Mouse (Mus musculus) central nervous system, embryonic 11.5 days (tissue): Measurements from ENCODE around the gene Rnf135. TPM values are rescaled to one million over a fixed set of nuclear protein-coding genes. Genes with fewer than 3 reads are reported as not detected.

Experiments
- polyA plus RNA-seq: library from polyadenylated mRNA; depleted of rRNA; stranded (reverse); fragments of >200 nt; gene quantifications from 2 replicates; pipeline ENCODE4 v1.2.3, GENCODE M21; 2012; rRNA removed

Rnf135 gene
- 2.1 and 2.9 TPM in 2 replicates for polyA plus RNA-seq

GRCm38 (mm10) chr11:80183705-80184255 is at the start of gene Rnf135:
Gene Rnf135, plus strand, starts transcription at chr11:80183851.

DNA sequence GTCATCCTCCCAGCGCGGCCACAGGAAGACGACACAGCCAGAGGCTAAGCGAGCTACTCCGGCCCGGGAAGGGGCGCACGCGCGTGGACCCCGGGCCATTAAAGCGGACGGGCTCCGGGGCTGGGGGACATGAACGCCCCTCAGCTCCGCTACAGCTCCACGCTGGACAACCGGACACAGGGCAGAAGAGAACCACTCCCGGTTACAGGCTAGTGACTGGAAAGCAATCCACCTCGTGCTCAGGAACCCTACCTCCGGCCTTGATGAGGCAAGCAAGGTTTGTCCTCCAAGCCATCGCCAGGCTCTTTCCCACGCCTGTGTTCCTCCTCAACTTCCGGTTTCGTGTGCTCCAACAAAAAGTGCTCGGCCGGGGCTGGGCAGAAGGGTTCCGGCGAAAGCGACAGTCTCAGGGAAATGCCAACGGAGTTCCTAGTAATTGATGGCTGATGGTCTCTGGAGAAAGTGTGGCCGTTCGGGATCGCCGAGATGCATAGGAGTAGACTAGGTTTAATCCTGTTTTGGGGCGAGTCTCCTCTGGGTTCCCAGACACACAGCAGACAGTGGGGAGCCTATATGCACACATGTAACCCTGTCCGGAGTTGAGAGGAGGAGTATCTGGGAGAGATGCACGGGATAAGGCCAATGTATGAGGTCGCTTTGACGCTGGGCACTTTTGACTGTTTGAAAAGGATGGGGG is 41.7 kb upstream of the Rnf135 start, which contains the start of gene Tefm:
Gene Tefm, minus strand, starts transcription at position 351 of the 697 bp plus-strand sequence.

DNA sequence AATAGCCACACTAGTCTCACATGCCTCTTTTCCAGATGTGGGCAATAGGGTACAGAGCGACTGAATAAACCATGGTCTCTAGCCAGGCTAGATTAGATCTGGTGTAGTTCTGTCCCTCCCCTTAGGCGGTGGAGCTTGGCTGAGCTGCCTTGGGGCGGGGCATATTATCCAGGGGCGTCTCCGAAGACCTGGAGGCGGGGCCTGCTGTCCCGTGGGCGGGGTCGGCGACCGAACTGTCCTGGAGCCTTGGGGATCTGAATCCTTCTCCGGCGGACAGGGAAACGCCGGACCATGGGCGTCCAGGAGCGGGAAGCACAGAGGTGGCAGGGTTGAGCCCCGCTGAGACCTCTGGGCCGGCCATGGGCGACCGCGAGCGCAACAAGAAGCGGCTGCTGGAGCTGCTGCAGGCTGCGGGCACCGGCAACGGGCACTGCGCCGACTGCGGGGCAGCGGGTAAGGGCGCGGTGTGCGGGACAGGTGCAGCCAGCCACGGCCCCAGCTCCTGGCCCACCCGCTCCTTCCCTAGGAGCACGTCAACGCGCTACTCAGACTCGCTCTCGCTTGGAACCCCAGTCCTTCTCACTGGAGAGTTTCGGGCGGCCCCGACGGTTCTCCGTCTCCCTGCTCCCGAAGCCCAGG is 29.7 kb upstream of the Rnf135 start, which contains the start of gene Adap2:
Gene Adap2, plus strand, starts transcription at position 249 of the 639 bp plus-strand sequence.

DNA sequence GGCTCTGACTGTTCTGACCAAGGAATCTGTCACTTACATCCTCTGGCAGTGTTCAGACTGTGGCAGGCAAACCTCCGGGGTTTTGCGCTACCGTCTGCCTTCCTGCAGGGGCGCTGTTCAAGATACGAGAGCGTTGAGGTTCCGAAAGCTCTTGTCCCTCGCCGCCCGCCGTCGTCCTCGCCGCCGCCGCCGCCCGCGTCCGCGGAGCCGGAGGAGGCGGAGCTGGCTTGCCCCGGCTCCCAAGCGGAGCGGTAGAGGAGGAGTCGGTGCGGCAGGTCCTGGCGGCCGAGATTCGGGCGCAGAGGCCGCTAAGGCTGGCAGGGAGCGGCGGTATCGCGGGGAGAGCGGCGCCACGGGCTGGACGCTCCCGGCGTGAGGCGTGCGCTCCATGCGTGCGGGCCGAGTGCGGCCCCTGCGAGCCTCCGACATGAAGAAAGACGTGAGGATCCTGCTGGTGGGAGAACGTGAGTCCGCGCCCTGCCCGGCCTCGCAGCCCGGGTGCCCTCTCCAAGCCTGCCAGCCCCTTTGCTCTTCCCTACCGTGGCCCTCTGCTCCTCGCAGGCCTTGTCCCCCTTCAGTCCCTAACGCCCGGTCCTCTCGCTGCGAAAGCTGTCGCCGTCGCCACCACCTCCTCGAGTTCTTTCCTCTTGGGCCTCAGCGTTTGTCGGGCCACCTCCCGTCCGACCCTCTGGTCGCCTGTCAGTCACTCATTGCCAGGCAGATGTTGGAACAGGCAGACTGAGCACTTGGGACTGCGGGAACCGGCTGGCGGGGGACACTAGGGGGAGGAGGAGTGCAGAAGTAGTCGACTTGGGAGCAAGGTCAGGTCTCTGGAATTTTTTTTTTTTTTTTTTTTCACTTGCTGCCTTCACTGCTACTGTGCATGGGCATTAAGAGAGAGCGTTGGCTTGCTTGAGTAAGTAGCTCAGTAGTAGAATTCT is 25.5 kb downstream of the Rnf135 start, which contains the start of gene Rhot1:
Gene Rhot1, plus strand, starts transcription at position 160 of the 941 bp plus-strand sequence.

Other genes starting within 250 kb of the Rnf135 start
- gene Utp6, start 221.5 kb upstream of the Rnf135 start, polyA plus RNA-seq, result 47.4 and 108 TPM in 2 replicates
- 44.9 and 48.2 TPM in 2 replicates for gene Suz12, start 190.7 kb upstream of the Rnf135 start, polyA plus RNA-seq
- 23.0 and 32.6 TPM in 2 replicates for gene Crlf3, start 102.9 kb upstream of the Rnf135 start, polyA plus RNA-seq
- 18.6 and 23.0 TPM in 2 replicates for gene Atad5, start 94.5 kb upstream of the Rnf135 start, polyA plus RNA-seq
- gene Tefm, start 41.7 kb upstream of the Rnf135 start, polyA plus RNA-seq, result 14.3 and 20.4 TPM in 2 replicates
- 1.0 and 1.3 TPM in 2 replicates for gene Adap2, start 29.7 kb upstream of the Rnf135 start, polyA plus RNA-seq
- 30.3 and 43.6 TPM in 2 replicates for gene Rhot1, start 25.2 kb downstream of the Rnf135 start, polyA plus RNA-seq
- gene Rhbdl3, start 117.1 kb downstream of the Rnf135 start, polyA plus RNA-seq, result 15.3 and 20.5 TPM in 2 replicates
- 16.0 and 24.1 TPM in 2 replicates for gene 5730455P16Rik, start 194.2 kb downstream of the Rnf135 start, polyA plus RNA-seq
- gene Zfp207, start 199.4 kb downstream of the Rnf135 start, polyA plus RNA-seq, result 183 and 340 TPM in 2 replicates
- 96.4 and 112 TPM in 2 replicates for gene Psmd11, start 244.8 kb downstream of the Rnf135 start, polyA plus RNA-seq